Mouse (Mus musculus) heart, adult 2 months (tissue): ENCODE measurements at regions not wholly inside any gene's neighbourhood (a gene's known extent, or its start where the extent isn't known, plus 50 kb on each side); places are given as distances from the start of the nearest gene placed in this dataset.

Source experiments
- CTCF ChIP-seq: fragments of 200-600 bp; IDR thresholded peaks from 2 replicates; pipeline ENCODE4 v1.8.1; 2022; ENCODE audit warnings: antibody characterized with exemption, mild to moderate bottlenecking, moderate library complexity
- EP300 ChIP-seq: fragments of 200-500 bp; IDR thresholded peaks from 2 replicates; pipeline ENCODE4 v1.6.1; 2011; ENCODE audit warnings: low read depth, low read length, control low read depth; ENCODE audit not compliant: insufficient read depth

- TF ChIP-seq EP300 (no peak), CTCF (no peak)
Measured at GRCm38 (mm10) chr2:48138051-48138611, 675.8 kb upstream of the Acvr2a start.
